Mouse (Mus musculus) lung, postnatal 0 days (tissue): ENCODE results near the gene Lnx2.

Source experiments
- CTCF ChIP-seq: IDR thresholded peaks from 2 replicates; pipeline ENCODE4 v1.5.1; 2016; ENCODE audit warnings: antibody characterized with exemption, mild to moderate bottlenecking
- EP300 ChIP-seq: IDR thresholded peaks from 2 replicates; pipeline ENCODE4 v1.6.1; 2016; ENCODE audit warnings: antibody characterized with exemption, mild to moderate bottlenecking, control low read depth

- TF ChIP-seq CTCF (no peak), EP300 (no peak)
Observed at GRCm38 (mm10) chr5:147053071-147053470, 23.3 kb downstream of the Lnx2 start.
